Mouse (Mus musculus) ES-E14 (cell line): ENCODE measurements at regions not wholly inside any gene's neighbourhood (a gene's known extent, or its start where the extent isn't known, plus 50 kb on each side); places are given as distances from the start of the nearest gene placed in this dataset.

Experiments used
- DNase-seq: peaks from one replicate; pipeline ENCODE4 v3.0.0-alpha.2; 2013; ENCODE audit warnings: low read depth, low spot score
- H3K27ac ChIP-seq: 2 replicates; pipeline ENCODE4 v1.5.1; 2012; ENCODE audit warnings: low read depth, mild to moderate bottlenecking, low read length, moderate library complexity, mixed read lengths; ENCODE audit not compliant: poor library complexity, insufficient read depth, severe bottlenecking
- H3K36me3 ChIP-seq: 2 replicates; pipeline ENCODE4 v1.6.1; 2012; ENCODE audit warnings: mild to moderate bottlenecking, low read length, moderate library complexity, mixed read lengths; ENCODE audit not compliant: control insufficient read depth, poor library complexity, insufficient read depth, severe bottlenecking
- H3K4me1 ChIP-seq, 2 experiments: fragments of 150-350 bp in 1 of 2; sonication (generic) in 1 of 2; 2 replicates each; pipeline ENCODE4 v1.6.1; 2012; ENCODE audit warnings: low read length in 2 of 2, mild to moderate bottlenecking in 1 of 2, mixed read lengths in 1 of 2; ENCODE audit not compliant: control insufficient read depth in 2 of 2, insufficient read depth in 2 of 2, poor library complexity in 1 of 2
- H3K4me3 ChIP-seq, 2 experiments: fragments of 150-350 bp in 1 of 2; sonication (generic) in 1 of 2; 2 replicates each; pipeline ENCODE4 v1.5.1; 2012; ENCODE audit warnings: low read length in 2 of 2, low read depth in 1 of 2, mild to moderate bottlenecking in 1 of 2, mixed read lengths in 1 of 2; ENCODE audit not compliant: insufficient read depth in 1 of 2, poor library complexity in 1 of 2, severe bottlenecking in 1 of 2
- H3K9ac ChIP-seq: 2 replicates; pipeline ENCODE4 v1.6.1; 2012; ENCODE audit warnings: low read depth, mild to moderate bottlenecking, low read length, mixed read lengths; ENCODE audit not compliant: poor library complexity, insufficient read depth, severe bottlenecking
- H3K9me3 ChIP-seq: fragments of 150-350 bp; sonication (generic); 2 replicates; pipeline ENCODE4 v1.6.1; 2012; ENCODE audit warnings: low read depth, mild to moderate bottlenecking, low read length; ENCODE audit not compliant: control insufficient read depth, insufficient read depth
- CHD2 ChIP-seq: IDR thresholded peaks from 2 replicates; pipeline ENCODE4 v1.6.1; 2014; ENCODE audit warnings: mild to moderate bottlenecking, low read depth, low read length, inconsistent platforms
- HCFC1 ChIP-seq: IDR thresholded peaks from 2 replicates; pipeline ENCODE4 v1.6.1; 2012; ENCODE audit warnings: low read length, inconsistent platforms, borderline replicate concordance; ENCODE audit not compliant: insufficient read depth
- MAFK ChIP-seq: IDR thresholded peaks from 2 replicates; pipeline ENCODE4 v1.6.1; 2014; ENCODE audit warnings: mild to moderate bottlenecking, low read depth, low read length, inconsistent platforms; ENCODE audit not compliant: insufficient read depth
- ZC3H11A ChIP-seq: IDR thresholded peaks from 2 replicates; pipeline ENCODE4 v1.6.1; 2012; ENCODE audit warnings: low read depth, mild to moderate bottlenecking, inconsistent platforms, low read length, borderline replicate concordance
- ZNF384 ChIP-seq: IDR thresholded peaks from 2 replicates; pipeline ENCODE4 v1.6.1; 2012; ENCODE audit warnings: low read depth, low read length, inconsistent platforms
- in situ Hi-C, 2 experiments: fragments of 600-800 bp; cut with MboI; formaldehyde crosslinking; loops; one replicate each; pipeline ENCODE4 v1.15.1; 2025; ENCODE audit warnings: low sequenced_read_pairs in 2 of 2, inconsistent platforms in 1 of 2; ENCODE audit not compliant: unreplicated experiment in 2 of 2

DNA sequence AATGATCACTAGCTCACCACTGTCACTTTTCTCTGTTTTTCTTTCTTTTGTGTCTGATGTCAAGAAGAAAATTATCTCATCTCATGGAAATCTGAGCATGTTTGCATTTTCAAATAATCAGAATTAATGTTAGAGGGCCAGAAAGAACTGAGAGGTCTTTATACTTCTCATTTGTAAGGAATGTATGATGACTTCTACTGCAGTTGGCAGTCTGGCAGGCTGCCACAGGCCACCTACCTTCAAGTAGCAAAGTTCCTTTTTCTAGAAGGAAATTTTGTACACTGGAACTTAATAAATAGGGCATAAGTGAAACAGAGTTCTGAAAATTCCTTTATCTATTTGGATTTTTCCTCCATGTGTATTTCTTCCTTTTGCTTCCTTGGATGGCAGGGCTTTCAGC lies 148.7 kb upstream of the Inhba start:
- Histone ChIP-seq H3K9ac (no peak overlapping the region), H3K4me1 (no peaks in the 10 kb centered on the region), H3K36me3 (no peaks in the 10 kb centered on the region), H3K4me3 (no peak overlapping the region), H3K9me3 (no peaks in the 10 kb centered on the region), H3K27ac (no peak overlapping the region)
- in situ Hi-C loops = no loop called here
- no peak for TF ChIP-seq ZC3H11A
- no peak for TF ChIP-seq HCFC1
- TF ChIP-seq ZNF384 = no peak
- no peak for TF ChIP-seq CHD2
- no peak for TF ChIP-seq MAFK
- no peak for DNase-seq

DNA sequence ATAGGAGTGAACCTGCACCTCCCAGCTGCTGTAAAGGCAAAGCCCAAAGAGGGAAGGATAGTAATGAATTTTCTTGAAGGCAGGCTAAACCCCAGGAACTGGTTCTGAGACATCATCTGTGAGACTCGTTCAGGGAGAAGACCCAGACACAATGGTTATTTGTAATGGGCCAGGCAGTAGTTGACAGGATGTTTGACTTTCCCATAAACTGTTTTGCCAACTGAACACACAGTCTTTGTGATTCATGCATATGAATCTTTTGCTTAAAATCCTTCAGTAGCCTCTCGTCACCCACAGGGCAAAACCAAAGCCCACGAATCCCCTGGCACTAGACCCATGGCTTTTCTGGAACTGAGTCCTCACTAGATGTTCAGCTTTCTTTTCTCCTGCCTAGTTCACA lies 148.3 kb upstream of the Inhba start:
- Histone ChIP-seq H3K9me3 (no peaks in the 10 kb centered on the region), H3K4me1 (no peaks in the 10 kb centered on the region), H3K27ac (no peak overlapping the region), H3K4me3 (no peak overlapping the region), H3K36me3 (no peaks in the 10 kb centered on the region), H3K9ac (no peak overlapping the region)
- in situ Hi-C loops = no loop called here
- DNase-seq = no peak
- TF ChIP-seq ZNF384 = no peak
- TF ChIP-seq MAFK = no peak
- no peak for TF ChIP-seq CHD2
- TF ChIP-seq ZC3H11A = no peak

DNA sequence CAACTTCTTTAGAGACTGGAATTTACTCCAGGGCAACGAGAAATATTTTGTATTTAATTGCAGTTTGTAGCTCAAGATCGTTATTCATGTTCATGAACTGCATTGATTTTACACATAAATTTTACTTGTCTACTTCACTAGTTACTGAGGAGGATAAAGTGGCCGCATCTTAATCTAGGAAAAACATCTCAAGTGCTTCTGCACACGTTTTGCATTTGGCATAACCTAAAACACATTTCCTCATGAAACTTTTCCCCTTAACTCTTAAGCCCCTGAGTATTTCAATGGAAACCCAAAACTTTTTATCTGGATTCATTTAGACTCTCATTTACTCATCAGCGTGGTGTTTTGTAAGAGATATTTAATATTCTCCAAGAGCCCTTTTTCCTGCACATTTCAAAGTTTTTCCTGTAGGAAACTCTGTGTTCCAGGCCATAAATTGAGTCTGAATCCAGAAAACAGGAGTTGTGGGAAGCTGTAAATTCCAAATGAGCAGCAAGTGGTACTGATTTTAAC lies 144.5 kb upstream of the Inhba start:
- Histone ChIP-seq H3K4me3 (no peak overlapping the region), H3K9me3 (no peaks in the 10 kb centered on the region), H3K4me1 (no peaks in the 10 kb centered on the region), H3K27ac (no peak overlapping the region), H3K9ac (no peak overlapping the region), H3K36me3 (no peaks in the 10 kb centered on the region)
- in situ Hi-C loops = no loop called here
- DNase-seq = no peak
- TF ChIP-seq HCFC1 (no peak), CHD2 (no peak), MAFK (no peak), ZNF384 (no peak)

DNA sequence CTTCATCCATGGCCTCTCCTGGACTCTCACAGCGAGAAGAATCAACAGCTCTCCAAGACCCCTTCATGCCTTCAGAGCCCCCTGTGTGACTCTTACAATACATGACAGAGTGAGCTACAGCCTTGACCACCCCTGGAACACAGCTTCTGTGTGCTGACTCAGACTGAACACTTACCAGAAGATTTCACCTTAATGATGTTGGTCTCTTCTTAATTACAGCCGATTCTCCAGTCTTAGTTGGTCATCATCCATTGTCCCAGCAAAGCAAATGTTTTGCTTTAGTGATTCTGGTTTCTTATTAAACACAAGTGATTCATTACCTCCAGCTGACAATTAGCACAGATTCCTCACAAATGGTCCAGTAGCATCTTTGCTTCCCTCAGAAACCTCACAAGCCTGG lies 134.0 kb upstream of the Inhba start:
- TF ChIP-seq ZNF384 = no peak
- TF ChIP-seq HCFC1 = no peak
- no peak for TF ChIP-seq MAFK
- no peak for TF ChIP-seq CHD2
- no peak for TF ChIP-seq ZC3H11A
- Histone ChIP-seq H3K9me3 (no peaks in the 10 kb centered on the region), H3K4me1 (no peaks in the 10 kb centered on the region), H3K4me3 (no peak overlapping the region), H3K36me3 (no peaks in the 10 kb centered on the region), H3K9ac (no peak overlapping the region), H3K27ac (no peak overlapping the region)
- in situ Hi-C loops = no loop called here
- no peak for DNase-seq

DNA sequence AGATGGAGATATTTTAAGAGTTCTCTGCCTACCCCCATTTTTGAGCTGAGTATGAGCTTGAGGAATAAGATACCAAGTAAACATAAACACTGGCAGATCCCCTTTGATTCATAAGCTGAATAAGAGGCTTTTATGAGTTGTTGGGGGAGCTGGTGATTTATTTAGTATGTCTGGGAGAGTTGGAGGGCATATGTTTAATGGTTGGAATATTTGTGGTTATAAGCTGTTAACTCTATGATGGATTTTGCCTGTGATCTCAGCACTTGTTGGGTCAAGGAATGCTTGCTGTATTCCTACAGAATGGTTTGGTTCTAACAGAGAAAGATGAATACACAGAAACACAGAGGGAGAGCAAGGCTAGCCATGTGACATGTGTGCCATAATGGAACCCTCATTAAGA lies 132.1 kb upstream of the Inhba start:
- Histone ChIP-seq H3K4me1 (no peaks in the 10 kb centered on the region), H3K4me3 (no peak overlapping the region), H3K9me3 (no peaks in the 10 kb centered on the region), H3K9ac (no peak overlapping the region), H3K36me3 (no peaks in the 10 kb centered on the region), H3K27ac (no peak overlapping the region)
- in situ Hi-C loops = no loop called here
- no peak for TF ChIP-seq ZC3H11A
- no peak for TF ChIP-seq ZNF384
- TF ChIP-seq HCFC1 = no peak
- TF ChIP-seq CHD2 = no peak
- no peak for TF ChIP-seq MAFK
- DNase-seq = no peak
